Mouse (Mus musculus) bone marrow, adult 2 months (tissue): ENCODE results near the gene Ugt1a2.

Experiments used
- CTCF ChIP-seq: fragments of 200-500 bp; IDR thresholded peaks from 2 replicates; pipeline ENCODE4 v1.5.1; 2011; ENCODE audit warnings: low read length, control low read depth; ENCODE audit not compliant: control insufficient read depth, insufficient read depth
- POLR2A ChIP-seq: fragments of 200-500 bp; IDR thresholded peaks from 2 replicates; pipeline ENCODE4 v1.6.1; 2011; ENCODE audit warnings: low read depth, mild to moderate bottlenecking, control low read depth, low read length, borderline replicate concordance; ENCODE audit not compliant: control insufficient read depth

- TF ChIP-seq CTCF, result no peak
- no peak for TF ChIP-seq POLR2A
Observed at GRCm38 (mm10) chr1:88249596-88249995, 49.2 kb downstream of the Ugt1a2 start.
